Mouse (Mus musculus): ENCODE data around the gene Rgs8.

DNA sequence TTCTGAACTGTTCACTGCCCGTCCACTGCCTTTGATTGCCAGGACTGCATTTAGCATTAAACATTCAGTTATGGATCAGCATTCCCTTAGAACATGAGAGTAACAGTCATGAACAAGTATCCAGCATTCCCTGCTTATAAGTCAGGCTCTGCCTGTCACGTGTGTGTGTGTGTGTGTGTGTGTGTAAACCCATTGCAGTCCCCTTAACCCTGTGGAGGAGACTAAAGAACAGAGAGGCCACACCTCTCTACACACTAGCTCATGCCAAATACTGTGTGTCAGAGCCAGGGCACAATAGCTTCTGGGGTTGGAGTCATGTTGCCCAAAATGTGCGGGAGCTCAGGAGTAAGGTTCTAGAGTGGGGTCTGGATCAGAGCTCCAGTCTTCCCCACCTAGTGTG, 26.8 kb downstream of the Rgs8 start:
- no peak for TF ChIP-seq MAFK (IDR thresholded peaks at IDR 0.05; ENCODE audit: insufficient read depth, low read depth, low read length)
- TF ChIP-seq CHD2 (IDR thresholded peaks at IDR 0.05; ENCODE audit: low read depth, low read length) = no peak
- no peak for TF ChIP-seq ZC3H11A (IDR thresholded peaks at IDR 0.05; ENCODE audit: borderline replicate concordance, low read depth, low read length)
- no peak for TF ChIP-seq HCFC1 (IDR thresholded peaks at IDR 0.05; ENCODE audit: borderline replicate concordance, insufficient read depth, low read length)
- TF ChIP-seq ZNF384 (IDR thresholded peaks at IDR 0.05; ENCODE audit: low read depth, low read length) = no peak
